Mouse (Mus musculus) Patski (cell line): ENCODE measurements around the gene Syt9. TPM values are rescaled to one million over a fixed set of nuclear protein-coding genes. Genes with fewer than 3 reads are reported as not detected.

Experiments used
- ATAC-seq: fragments of 100-300 bp; one replicate; pipeline ENCODE4 v1.8.0; 2021
- CTCF ChIA-PET: fragments of 350-600 bp; sonication (Branson Sonifier 250); formaldehyde crosslinking; loops from one replicate; lab custom pipeline; 2022; ENCODE audit warnings: inconsistent platforms; lab: Charles Lee
- POLR2A ChIA-PET: fragments of 350-600 bp; sonication (Branson Sonifier 250); formaldehyde crosslinking; loops from one replicate; lab custom pipeline; 2022; ENCODE audit warnings: antibody characterized with exemption, inconsistent platforms; lab: Charles Lee
- DNase-seq: peaks from one replicate; pipeline ENCODE4 v3.0.0-alpha.2; 2011; ENCODE audit warnings: low read depth, low spot score
- H3K27me3 ChIP-seq: fragments of 371-371 bp; one replicate; pipeline ENCODE4 v1.5.1; 2021
- CTCF ChIP-seq: fragments of 100-300 bp; IDR thresholded peaks from one replicate; pipeline ENCODE4 v1.5.1; 2021
- in situ Hi-C: fragments of 300-500 bp; cut with MboI; formaldehyde crosslinking; loops from 3 replicates; pipeline ENCODE4 v1.11.1; 2018; ENCODE audit warnings: low pct_unique_long_range_greater_than_20kb, mixed read lengths
- polyA plus RNA-seq: library from polyadenylated mRNA; unstranded; gene quantifications from one replicate; pipeline ENCODE4 v1.2.3, GENCODE M21; 2021

The Syt9 gene
- polyA plus RNA-seq, 1 experiment from 2014 or later = not detected

DNA sequence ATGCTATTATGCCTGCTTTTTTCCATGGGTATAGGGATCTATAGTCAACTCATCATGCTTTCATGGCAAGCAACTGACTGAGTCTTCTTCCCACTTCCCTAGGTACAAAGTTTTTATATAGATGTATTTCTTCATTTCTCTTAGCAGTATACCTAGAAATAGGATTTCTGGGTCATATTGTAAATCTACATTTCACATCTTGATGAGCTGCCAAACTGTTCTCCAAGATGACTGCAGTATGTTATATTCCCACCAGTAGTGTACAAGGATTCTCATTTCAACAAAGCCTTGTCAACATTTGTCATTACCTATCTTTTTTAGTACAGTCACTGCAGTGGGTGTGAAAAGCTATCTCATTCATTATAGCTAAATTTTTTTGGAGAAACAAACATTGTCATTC is 19.1 kb downstream of the Syt9 start:
- in situ Hi-C loops = no loop called here
- no peaks in the 10 kb centered on the region for H3K27me3 ChIP-seq
- ChIA-PET CTCF (interaction anchor here (0.9 kb wide), 1 partner anchor 18 kb away, joined by 3 read pairs; no protein-coding TSS in a partner anchor), POLR2A (no interaction called here)
- DNase-seq (no peak), ATAC-seq (no peak)
- no peak for TF ChIP-seq CTCF

- in situ Hi-C loops = no loop called here
- ChIA-PET POLR2A (no interaction called here), CTCF (no interaction called here)
- no peaks in the 10 kb centered on the region for H3K27me3 ChIP-seq
- no peak for ATAC-seq
- no peak for DNase-seq
- TF ChIP-seq CTCF = no peak
These were observed 22.2 kb downstream of the Syt9 start for GRCm38 (mm10) chr7:107392749-107393148.

DNA sequence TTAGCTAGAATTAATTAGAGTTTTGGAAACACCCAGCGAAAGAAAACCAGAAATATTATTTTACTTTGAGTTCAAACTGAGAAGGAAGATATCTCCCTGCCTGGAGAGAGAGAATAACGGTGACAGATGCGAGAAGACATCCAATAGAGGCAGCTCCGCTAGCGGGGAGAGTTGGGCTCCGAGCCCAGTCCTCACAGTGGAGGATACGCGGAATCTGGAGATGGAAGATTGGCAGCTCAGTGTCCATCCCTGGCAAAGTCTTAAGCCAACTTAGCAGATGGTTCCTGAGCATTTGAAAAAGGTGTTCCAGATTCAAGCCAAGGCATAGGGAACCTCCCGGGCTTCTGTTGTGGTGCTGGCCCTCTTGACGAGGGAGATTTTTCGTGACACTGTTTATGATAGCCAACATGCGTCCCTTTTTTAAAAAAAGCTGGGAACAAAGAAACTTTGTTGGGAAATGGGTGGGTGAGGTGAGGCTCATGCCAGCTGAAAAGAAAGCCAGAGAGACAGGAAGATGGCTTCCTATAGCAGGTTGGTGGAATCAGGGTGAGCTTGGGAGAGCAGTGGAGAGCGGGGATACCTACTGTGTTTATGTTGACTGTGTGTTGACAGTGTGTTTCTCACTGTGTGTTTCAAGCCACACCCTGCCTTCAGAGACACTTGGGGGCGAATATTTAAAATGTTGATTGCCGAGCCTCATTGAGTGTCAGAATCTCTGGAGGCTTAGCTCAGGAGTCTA is 29.7 kb downstream of the Syt9 start:
- CTCF ChIA-PET = no interaction called here
- in situ Hi-C loops = no loop called here
- POLR2A ChIA-PET = no interaction called here
- DNase-seq = no peak
- H3K27me3 ChIP-seq = no peaks in the 10 kb centered on the region
- TF ChIP-seq CTCF = no peak
- no peak for ATAC-seq

GRCm38 (mm10) chr7:107403261-107403660 is 32.7 kb downstream of the Syt9 start:
- ATAC-seq (no peak), DNase-seq (no peak)
- in situ Hi-C loops = no loop called here
- H3K27me3 ChIP-seq = no peaks in the 10 kb centered on the region
- TF ChIP-seq CTCF = no peak
- ChIA-PET POLR2A (no interaction called here), CTCF (interaction anchor here (0.7 kb wide), 1 partner anchor 333 kb away, joined by 3 read pairs; no protein-coding TSS in a partner anchor)

DNA sequence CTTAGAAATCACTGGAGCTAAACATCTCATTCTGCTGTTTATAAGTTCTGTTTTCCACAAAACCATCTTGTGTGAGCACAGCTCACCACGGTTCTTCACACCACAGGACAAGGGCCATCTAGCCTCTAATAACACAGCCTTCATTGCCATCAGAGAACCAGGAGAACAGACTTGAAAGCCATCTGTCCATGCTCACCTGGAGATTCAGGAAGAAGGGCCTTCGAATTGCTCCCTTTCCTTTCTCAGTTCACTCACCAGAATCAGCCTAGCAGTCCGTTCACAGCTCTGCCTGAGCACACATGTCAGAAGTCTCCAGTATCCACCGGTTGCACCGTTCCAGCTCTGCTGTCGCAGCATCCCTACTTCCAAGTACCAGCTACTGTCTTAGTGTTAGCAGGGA is 44.4 kb downstream of the Syt9 start:
- CTCF ChIA-PET = no interaction called here
- DNase-seq (no peak), ATAC-seq (no peak)
- POLR2A ChIA-PET = no interaction called here
- H3K27me3 ChIP-seq = no peaks in the 10 kb centered on the region
- no peak for TF ChIP-seq CTCF
- in situ Hi-C loops = no loop called here

DNA sequence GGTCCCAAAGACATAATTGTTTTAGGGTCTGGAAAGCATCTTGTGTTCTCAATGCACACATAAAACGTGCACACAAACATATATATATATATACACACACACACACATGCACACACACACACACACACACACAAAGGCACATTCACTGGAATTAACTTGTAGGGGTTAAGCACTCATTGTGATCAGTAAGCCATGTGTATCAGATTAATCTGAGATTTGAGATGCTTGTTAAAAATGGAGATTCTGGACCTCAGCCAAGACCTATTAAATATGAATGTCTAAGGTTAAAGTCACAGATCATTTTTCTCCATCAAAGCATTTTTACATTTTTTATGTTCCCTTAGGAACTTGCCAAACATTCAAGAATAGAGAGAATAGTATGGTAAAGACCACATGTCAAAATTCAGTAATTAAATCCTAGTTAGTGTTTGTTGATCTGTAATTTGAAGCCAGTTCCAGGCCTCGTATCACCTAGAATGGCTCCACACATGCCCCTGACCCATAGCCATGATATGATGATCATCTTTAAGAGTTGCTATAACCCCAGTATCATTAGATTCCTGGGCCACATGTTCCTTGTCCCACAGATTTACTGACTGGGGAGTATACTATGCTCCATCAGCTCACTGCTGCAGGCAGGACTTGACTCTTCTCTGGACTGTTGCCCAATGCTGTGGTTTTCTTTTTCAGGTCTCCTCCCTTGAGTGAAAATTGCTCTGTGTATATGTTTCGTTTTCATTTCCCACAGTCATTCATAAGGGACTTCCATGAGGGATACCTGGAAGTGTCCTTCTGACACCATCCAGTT is 46.7 kb downstream of the Syt9 start:
- ATAC-seq (no peak), DNase-seq (no peak)
- in situ Hi-C loops = no loop called here
- no peaks in the 10 kb centered on the region for H3K27me3 ChIP-seq
- CTCF ChIA-PET = no interaction called here
- no peak for TF ChIP-seq CTCF
- POLR2A ChIA-PET = no interaction called here

GRCm38 (mm10) chr7:107437381-107437780 is 66.9 kb downstream of the Syt9 start:
- H3K27me3 ChIP-seq = no peaks in the 10 kb centered on the region
- DNase-seq (no peak), ATAC-seq (no peak)
- CTCF ChIA-PET = no interaction called here
- POLR2A ChIA-PET = no interaction called here
- in situ Hi-C loops = no loop called here
- TF ChIP-seq CTCF = no peak

GRCm38 (mm10) chr7:107444579-107444978 is 74.1 kb downstream of the Syt9 start:
- ChIA-PET POLR2A (interaction anchor here (0.8 kb wide), 1 partner anchor 16 kb away, joined by 3 read pairs; no protein-coding TSS in a partner anchor), CTCF (no interaction called here)
- DNase-seq = no peak
- ATAC-seq = no peak
- in situ Hi-C loops = no loop called here
- no peak for TF ChIP-seq CTCF
- peaks cover 5% of the 10 kb centered on the region for H3K27me3 ChIP-seq

- CTCF ChIA-PET = interaction anchor here (1.3 kb wide), 1 partner anchor 11 kb away, joined by 3 read pairs; no protein-coding TSS in a partner anchor
- ATAC-seq (no peak), DNase-seq (no peak)
- H3K27me3 ChIP-seq = no peaks in the 10 kb centered on the region
- POLR2A ChIA-PET = no interaction called here
- TF ChIP-seq CTCF = no peak
- in situ Hi-C loops = no loop called here
These were observed 84.1 kb downstream of the Syt9 start for GRCm38 (mm10) chr7:107454660-107455059.

- TF ChIP-seq CTCF = no peak
- ATAC-seq = no peak
- ChIA-PET CTCF (interaction anchor here (1.3 kb wide), 1 partner anchor 11 kb away, joined by 3 read pairs; no protein-coding TSS in a partner anchor), POLR2A (no interaction called here)
- DNase-seq = no peak
- no peaks in the 10 kb centered on the region for H3K27me3 ChIP-seq
- in situ Hi-C loops = no loop called here
These were observed 84.6 kb downstream of the Syt9 start for GRCm38 (mm10) chr7:107455118-107455521.

GRCm38 (mm10) chr7:107461167-107461566 is 90.6 kb downstream of the Syt9 start:
- POLR2A ChIA-PET = no interaction called here
- no peak for TF ChIP-seq CTCF
- in situ Hi-C loops = no loop called here
- CTCF ChIA-PET = no interaction called here
- DNase-seq (no peak), ATAC-seq (no peak)
- H3K27me3 ChIP-seq = no peaks in the 10 kb centered on the region
